19 mouse cellular contexts compared by ENCODE assay signal in the genomic region with DNA sequence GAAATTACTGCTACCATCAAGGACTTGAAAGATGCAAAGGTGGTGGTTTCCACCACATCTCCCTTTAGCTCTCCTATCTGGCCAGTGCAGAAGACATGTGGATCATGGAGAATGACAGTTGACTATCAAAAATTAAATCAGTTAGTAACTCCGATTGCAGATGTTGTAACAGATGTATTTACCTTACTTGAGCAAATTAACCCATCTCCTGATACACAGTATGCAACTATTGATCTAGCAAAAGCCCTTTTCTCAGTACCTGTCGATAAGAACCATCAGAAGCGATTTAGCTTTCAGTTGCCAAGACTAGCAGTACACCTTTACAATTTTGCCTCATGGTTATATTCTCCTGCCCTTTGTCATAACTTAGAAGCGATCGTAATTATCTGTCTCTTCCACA. TPM values are rescaled to one million over a fixed set of nuclear protein-coding genes. Genes with fewer than 3 reads are reported as not detected.
DNase-seq lines count a peak whose midpoint lies in the region; ATAC-seq and TF ChIP-seq lines count a peak whose summit lies in the region.
"Had no signal": no experiment of that assay in that cellular context is flagged by ENCODE, and none has a peak within 500 bp of the region (broad histone marks: within the 10 kb centered on the region; RNA-seq: fewer than 3 reads in every experiment).

No protein-coding gene starts in this region.

- no peak overlapping the region for H3K9ac ChIP-seq in liver, adult 2 months (ENCODE audit: low read depth, low read length)
- no peak overlapping the region for H3K9ac ChIP-seq in liver, embryonic 12.5 days
- H3K9ac ChIP-seq in midbrain, embryonic 11.5 days (ENCODE audit: low read length): no peak overlapping the region
- no peak overlapping the region for H3K9ac ChIP-seq in midbrain, embryonic 14.5 days (replicated peaks; ENCODE audit: low read length)

- TF ChIP-seq CTCF in liver, adult 2 months (IDR thresholded peaks at IDR 0.05; ENCODE audit: low read depth, low read length): no peak

- TF ChIP-seq POLR2A in liver, adult 2 months (IDR thresholded peaks at IDR 0.05; ENCODE audit: extremely low read depth, insufficient read depth, low read length): no peak

- H3K4me2 ChIP-seq in liver, embryonic 12.5 days: no peak overlapping the region
- H3K4me2 ChIP-seq in midbrain, embryonic 11.5 days: no peak overlapping the region
- H3K4me2 ChIP-seq in midbrain, embryonic 14.5 days (ENCODE audit: low read length): no peak overlapping the region

- H3K79me2 ChIP-seq in liver, adult 2 months (ENCODE audit: control insufficient read depth, insufficient read depth, low read length): peaks cover 8% of the 10 kb centered on the region; the same call in 1 of the 2 replicates

- no peak for ATAC-seq in liver, embryonic 12.5 days
- ATAC-seq in midbrain, embryonic 11.5 days (ENCODE audit: low FRiP score): no peak
- ATAC-seq in midbrain, embryonic 14.5 days (ENCODE audit: low FRiP score, low TSS enrichment): no peak
- ATAC-seq: activated CD4-positive, CD25-positive, alpha-beta regulatory T cell, adult 4 months; CD4-positive, CD25-positive, alpha-beta regulatory T cell, adult 4 months; Patski had no signal

- no peak overlapping the region for H3K4me3 ChIP-seq in liver, adult 2 months (ENCODE audit: insufficient read depth, low read depth, low read length)
- H3K4me3 ChIP-seq in liver, embryonic 12.5 days: no peak overlapping the region
- H3K4me3 ChIP-seq in midbrain, embryonic 11.5 days (ENCODE audit: low read depth, low read length): no peak overlapping the region
- H3K4me3 ChIP-seq in midbrain, embryonic 14.5 days (replicated peaks; ENCODE audit: low read depth, low read length): no peak overlapping the region

- DNase-seq in liver, adult 2 months (ENCODE audit: extremely low read depth, low read depth, low spot score): peak; percentile 96
- peak; percentile 28 for DNase-seq in midbrain, embryonic 11.5 days (ENCODE audit: low spot score, missing footprints)
- DNase-seq in midbrain, embryonic 14.5 days: no peak
- DNase-seq: adrenal gland, adult 2 months; adrenal gland, adult 8-10 months; adrenal gland, postnatal 10 days; adrenal gland, postnatal 14 days; adrenal gland, postnatal 25 days; adrenal gland, postnatal 36 days; B cell, adult 2 months; cerebellum, adult 11 months; cerebellum, adult 11-12 months; cerebellum, adult 18-20 months had no signal

- 25% methylated on average over 5 of the region's 5 CpGs for WGBS in liver, adult 2 months
- WGBS in liver, embryonic 12.5 days (ENCODE audit: insufficient replicate concordance): 77% methylated on average over 5 of the region's 5 CpGs
- WGBS in midbrain, embryonic 11.5 days: 90% methylated on average over 5 of the region's 5 CpGs
- 93% methylated on average over 5 of the region's 5 CpGs for WGBS in midbrain, embryonic 14.5 days

- H3K9me3 ChIP-seq in liver, embryonic 12.5 days (replicated peaks): no peaks in the 10 kb centered on the region
- no peaks in the 10 kb centered on the region for H3K9me3 ChIP-seq in midbrain, embryonic 11.5 days (ENCODE audit: control insufficient read depth, low read length)
- H3K9me3 ChIP-seq in midbrain, embryonic 14.5 days (ENCODE audit: control insufficient read depth, low read length): no peaks in the 10 kb centered on the region
- H3K9me3 ChIP-seq: G1E had no signal

- peaks cover 31% of the 10 kb centered on the region for H3K4me1 ChIP-seq in liver, adult 2 months (ENCODE audit: control insufficient read depth, insufficient read depth, low read length)
- H3K4me1 ChIP-seq in liver, embryonic 12.5 days: no peaks in the 10 kb centered on the region
- H3K4me1 ChIP-seq in midbrain, embryonic 11.5 days (ENCODE audit: control insufficient read depth, insufficient read depth, low read length): no peaks in the 10 kb centered on the region
- no peaks in the 10 kb centered on the region for H3K4me1 ChIP-seq in midbrain, embryonic 14.5 days (ENCODE audit: control insufficient read depth, insufficient read depth, low read length)

- peaks cover 4% of the 10 kb centered on the region; the same call in 1 of the 2 replicates for H3K36me3 ChIP-seq in liver, adult 2 months (ENCODE audit: control insufficient read depth, insufficient read depth, low read length)
- H3K36me3 ChIP-seq in liver, embryonic 12.5 days: no peaks in the 10 kb centered on the region
- no peaks in the 10 kb centered on the region for H3K36me3 ChIP-seq in midbrain, embryonic 11.5 days (ENCODE audit: control insufficient read depth, insufficient read depth, low read length)
- H3K36me3 ChIP-seq in midbrain, embryonic 14.5 days (ENCODE audit: control insufficient read depth, insufficient read depth, low read length): no peaks in the 10 kb centered on the region
- H3K36me3 ChIP-seq: G1E had no signal

- peak overlapping the region; percentile 96; the same call in 1 of the 2 replicates for H3K27ac ChIP-seq in liver, adult 2 months (replicated peaks; ENCODE audit: insufficient read depth, low read depth, low read length)
- no peak overlapping the region for H3K27ac ChIP-seq in liver, embryonic 12.5 days
- H3K27ac ChIP-seq in midbrain, embryonic 11.5 days (ENCODE audit: low read depth, low read length): no peak overlapping the region
- no peak overlapping the region for H3K27ac ChIP-seq in midbrain, embryonic 14.5 days (replicated peaks; ENCODE audit: low read depth, low read length)

- H3K27me3 ChIP-seq in liver, adult 2 months (ENCODE audit: control insufficient read depth, insufficient read depth, low read length): no peaks in the 10 kb centered on the region
- H3K27me3 ChIP-seq in liver, embryonic 12.5 days (replicated peaks): no peaks in the 10 kb centered on the region
- H3K27me3 ChIP-seq in midbrain, embryonic 11.5 days (ENCODE audit: control insufficient read depth, insufficient read depth, low read length): no peaks in the 10 kb centered on the region
- no peaks in the 10 kb centered on the region for H3K27me3 ChIP-seq in midbrain, embryonic 14.5 days (ENCODE audit: control insufficient read depth, insufficient read depth, low read length)
- H3K27me3 ChIP-seq: CH12.LX, Patski had no signal

RNA-seq across cellular contexts. Expression of a gene that starts 25.8 kb away (rescaled TPM):
- 35.2 and 49.3 TPM in 2 replicates for total RNA-seq in liver, adult 2 months (2014; rRNA removed)
- polyA plus RNA-seq in liver, adult 2 months (2012; rRNA removed): 11.8 and 12.6 TPM in 2 replicates
- polyA plus RNA-seq in liver, embryonic 12.5 days (2016; fragmentation: Nextera tagmentation; extraction: Ambion mirVana): 1.9 and 2.2 TPM in 2 replicates
- polyA plus RNA-seq in midbrain, embryonic 11.5 days (2014; fragmentation: Nextera tagmentation; extraction: Ambion mirVana): 0.37 and 0.40 TPM in 2 replicates
- polyA plus RNA-seq in midbrain, embryonic 14.5 days (2014; fragmentation: Nextera tagmentation; extraction: Ambion mirVana): 0.14 TPM in 1 of 2 replicates, not detected in the other
- polyA plus RNA-seq: G1E had no signal
